Mouse (Mus musculus) embryo, embryonic 11 days (tissue): ENCODE data around the gene H6pd.
A peak's percentile ranks its signal among the peaks of the same experiment; 100 is the strongest.

Experiments used
- DNase-seq: peaks from one replicate; pipeline ENCODE4 v3.0.0-alpha.2; 2015

Gene H6pd

GRCm38 (mm10) chr4:149941067-149941755 lies 67.6 kb downstream of the H6pd start:
- no peak for DNase-seq

DNA sequence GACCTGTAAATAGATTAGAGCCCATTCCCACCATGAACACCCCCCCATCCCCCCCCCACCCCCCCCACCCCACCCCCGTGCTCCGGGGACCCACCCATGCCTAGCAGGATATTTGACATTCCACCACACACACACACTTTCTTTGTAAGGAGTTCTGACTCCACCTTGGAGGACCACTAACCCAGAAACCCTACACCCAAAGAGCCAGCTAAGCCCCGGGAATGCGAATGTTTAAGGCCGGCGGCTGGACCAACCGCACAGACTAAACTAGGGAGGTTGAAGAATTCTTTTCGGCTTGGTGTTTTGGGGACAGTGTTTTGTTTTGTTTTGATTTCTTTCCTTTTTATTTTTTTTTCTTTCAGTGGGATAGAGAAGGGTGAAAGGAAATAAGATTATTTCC lies 70.1 kb downstream of the H6pd start:
- peak; percentile 66 for DNase-seq

DNA sequence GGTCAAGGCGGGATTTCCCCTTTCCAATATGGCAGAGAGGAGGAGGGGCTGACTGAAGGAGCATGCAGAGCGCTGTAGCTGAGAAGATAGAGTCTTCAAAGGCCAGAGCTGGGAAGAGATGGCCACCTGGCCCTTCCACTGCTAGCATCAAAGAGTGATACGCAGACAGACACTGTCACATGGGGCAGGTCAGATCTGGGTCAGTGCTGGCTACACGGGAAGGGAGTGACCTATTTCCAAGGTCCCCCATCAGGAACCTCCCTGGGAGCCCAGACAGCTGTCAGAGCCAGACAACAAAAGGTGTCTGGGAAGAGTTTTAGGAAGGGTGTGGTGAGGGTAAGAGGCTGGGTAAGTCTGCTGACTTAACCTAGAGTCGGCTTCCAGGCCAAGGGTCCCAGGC lies 71.9 kb downstream of the H6pd start:
- DNase-seq: no peak

DNA sequence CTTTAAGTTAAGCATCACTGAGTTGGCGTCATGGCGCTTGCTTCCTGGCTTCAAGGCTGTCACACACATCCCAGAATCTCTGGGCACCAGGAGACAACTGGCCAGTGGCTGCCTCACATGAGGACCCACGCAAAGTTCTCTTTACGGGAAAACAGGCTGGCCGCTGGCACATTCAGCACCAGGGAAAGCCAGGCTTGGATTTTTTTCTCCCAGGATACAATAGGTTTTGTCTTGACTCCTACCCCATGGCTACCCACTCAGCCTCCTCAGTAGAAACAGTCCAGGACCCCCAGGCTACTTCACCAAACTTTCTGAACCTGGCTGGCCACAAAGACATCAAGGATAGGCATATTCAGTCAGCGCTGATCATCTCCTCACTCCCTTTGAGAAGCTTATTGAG lies 73.4 kb downstream of the H6pd start:
- no peak for DNase-seq

GRCm38 (mm10) chr4:149933519-149934245 lies 75.1 kb downstream of the H6pd start:
- no peak for DNase-seq

DNA sequence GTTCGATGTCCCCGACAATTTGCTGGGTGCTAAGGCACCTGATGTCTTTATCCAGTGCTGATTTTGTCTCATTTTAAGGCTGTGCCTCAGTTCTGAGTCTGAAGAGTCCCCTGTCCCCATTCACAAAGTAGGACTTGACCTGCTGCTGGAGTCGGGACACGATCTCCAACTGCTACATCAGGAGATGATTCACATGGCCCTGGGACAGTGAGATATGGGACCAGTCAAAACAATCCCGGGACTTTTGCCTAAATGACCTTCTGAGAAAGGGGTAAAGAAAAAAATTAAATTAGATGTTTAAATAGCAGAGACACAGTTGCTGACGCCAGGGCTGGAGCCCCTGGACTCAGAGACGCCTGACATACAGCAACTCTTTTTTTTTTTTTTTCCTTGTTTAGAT lies 75.8 kb downstream of the H6pd start:
- no peak for DNase-seq

GRCm38 (mm10) chr4:149932108-149932815 lies 76.6 kb downstream of the H6pd start:
- DNase-seq: no peak

DNA sequence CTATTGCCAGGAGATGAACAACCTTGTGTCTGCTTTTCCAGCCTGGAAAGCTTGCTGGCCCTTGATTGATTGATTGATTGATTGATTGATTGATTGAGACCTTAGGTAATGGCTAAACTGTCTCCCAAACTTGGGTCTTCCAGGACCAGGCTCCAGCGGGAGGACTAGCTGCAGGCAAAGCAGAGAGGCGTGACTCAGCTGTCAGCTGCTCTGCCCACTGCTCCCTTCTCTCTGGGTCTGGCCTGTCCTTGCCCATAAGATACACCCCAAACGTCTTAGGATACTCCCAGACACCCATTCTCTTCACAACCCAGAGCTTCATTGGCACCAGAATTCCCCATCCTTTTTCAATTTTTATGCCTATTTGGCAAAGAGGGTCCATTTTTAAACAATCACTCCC lies 78.1 kb downstream of the H6pd start:
- DNase-seq: no peak
